Mouse (Mus musculus): ENCODE measurements around the gene Nacc2.
A peak's percentile ranks its signal among the peaks of the same experiment; 100 is the strongest.

Nacc2 gene

DNA sequence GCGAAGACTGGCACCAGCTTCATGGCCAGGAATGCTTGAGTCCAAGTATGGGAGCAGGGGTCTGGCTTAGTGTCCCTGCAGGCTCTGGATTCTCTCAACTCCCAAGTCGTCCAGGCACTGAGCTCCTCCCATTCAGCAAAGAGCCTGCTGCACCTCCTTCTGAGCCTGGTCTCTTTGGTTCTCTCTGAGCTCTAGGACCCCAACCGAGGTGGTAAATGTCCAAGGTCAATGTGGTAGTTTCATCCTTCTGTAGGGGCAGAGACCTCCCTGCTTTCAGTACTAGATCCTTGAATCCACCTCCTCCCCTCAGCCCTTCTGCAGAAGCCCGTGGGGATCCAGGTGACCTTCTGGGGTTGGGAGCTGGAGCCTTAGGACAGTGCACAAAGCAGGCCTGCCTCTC is 70.2 kb downstream of the Nacc2 start:
- no peak for DNase-seq (ENCODE audit: low spot score)

DNA sequence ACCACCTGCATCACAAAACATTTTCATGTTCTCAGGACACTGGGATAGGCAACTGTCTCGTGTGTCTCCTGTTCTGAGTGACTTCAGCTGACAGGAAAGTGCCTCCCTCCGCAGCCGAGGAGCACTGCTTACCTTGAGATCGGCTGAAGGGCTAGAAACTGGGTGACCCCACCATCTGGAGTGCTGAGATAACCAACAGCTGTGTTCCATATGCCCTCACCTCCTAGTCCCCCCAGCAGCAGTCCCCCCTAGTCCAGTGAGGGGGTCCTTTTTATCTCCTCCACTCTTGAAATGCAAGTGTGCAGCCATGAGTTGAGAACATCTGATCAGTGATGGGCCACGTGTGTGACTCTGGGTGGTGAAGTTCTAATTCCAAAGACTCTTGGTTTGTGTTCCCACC is 74.2 kb downstream of the Nacc2 start:
- DNase-seq (ENCODE audit: low spot score): no peak

DNA sequence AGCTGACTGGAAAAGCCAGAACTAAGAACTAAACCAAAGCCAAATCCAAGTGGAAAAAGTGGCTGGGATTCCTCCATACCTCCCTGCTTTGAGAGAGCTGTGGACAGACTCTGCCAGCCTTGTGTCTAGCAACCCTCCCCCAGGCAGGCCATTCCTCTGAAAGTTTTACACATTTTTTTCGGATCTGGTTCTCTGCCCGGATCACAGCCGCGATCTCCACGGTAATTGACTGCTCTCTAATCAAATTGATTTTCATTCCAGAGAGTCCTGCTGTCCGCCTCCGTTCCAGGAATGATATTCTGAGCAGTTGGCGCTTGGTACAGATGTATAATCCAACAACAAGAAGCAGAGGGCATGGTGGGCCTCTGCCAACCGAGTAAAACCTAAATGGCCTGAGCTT is 78.8 kb downstream of the Nacc2 start:
- no peak for DNase-seq (ENCODE audit: low spot score)

DNA sequence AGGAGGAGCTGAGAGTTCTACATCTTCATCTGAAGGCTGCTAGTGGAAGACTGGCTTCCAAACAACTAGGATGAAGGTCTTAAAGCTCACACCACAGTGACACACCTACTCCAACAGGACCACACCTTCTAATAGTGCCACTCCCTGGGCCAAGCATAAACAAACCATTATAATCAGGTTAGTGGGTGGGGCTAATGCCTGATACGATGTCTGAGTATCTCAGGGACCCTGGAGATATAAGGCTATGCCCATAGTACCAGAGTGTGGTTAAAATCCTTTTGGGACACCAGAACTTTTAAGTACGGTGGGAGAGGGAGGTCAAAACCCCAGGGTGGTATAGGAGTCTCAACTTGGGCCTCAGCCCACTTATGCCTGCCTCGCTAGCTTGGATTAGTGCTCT is 80.4 kb downstream of the Nacc2 start:
- DNase-seq (ENCODE audit: low spot score): no peak

DNA sequence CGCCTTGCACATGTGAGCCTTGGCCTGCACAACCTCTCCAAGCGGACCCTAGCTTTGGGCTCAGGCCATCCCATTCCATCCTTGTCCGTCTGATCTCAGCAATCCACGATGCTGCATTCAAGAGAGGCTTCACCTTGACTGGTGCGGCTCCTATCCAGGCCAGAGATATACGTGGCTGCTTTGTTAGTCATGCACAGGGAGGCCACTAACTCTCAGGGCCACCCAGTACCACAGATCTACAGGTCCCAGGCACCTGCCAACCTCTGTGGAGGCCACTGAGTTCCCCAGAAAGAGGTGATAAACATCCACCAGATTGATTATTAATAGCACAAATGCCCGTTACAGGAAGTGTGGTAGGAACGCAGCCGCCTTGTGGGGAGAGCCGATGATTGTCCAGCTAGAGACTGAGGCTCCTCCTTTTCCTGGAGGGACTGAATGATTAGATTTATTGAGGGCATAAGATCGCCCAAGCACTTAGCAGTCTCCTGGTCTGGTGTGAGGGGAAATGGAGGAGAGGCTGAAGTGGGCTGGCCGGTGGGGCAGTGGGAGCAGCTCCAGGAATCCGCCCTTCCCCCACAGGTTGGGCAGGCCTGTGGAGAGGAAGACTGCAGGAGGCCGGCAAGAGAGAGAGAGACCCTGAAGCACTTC is 81.7 kb downstream of the Nacc2 start:
- DNase-seq (ENCODE audit: low spot score): no peak

DNA sequence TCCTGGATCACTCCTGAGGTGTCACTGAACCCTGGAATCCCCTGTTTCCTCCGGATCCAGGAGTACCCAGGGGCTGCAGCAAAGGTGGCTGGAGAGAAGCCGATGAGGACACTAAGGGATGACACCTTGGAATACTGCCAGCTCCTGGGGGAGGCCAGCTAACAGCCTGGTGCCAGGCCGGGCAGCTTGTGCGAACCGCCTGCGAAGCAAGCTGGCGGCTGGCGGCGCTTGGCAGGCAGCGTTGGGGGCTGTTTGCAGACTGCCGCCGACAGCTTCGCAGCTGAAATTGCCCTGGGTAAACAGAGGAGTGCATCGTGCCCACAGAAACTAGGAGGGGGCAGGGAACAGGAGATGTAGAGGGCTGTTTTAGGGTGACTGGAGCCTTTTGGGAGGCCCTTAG is 83.1 kb downstream of the Nacc2 start:
- DNase-seq (ENCODE audit: low spot score): no peak

DNA sequence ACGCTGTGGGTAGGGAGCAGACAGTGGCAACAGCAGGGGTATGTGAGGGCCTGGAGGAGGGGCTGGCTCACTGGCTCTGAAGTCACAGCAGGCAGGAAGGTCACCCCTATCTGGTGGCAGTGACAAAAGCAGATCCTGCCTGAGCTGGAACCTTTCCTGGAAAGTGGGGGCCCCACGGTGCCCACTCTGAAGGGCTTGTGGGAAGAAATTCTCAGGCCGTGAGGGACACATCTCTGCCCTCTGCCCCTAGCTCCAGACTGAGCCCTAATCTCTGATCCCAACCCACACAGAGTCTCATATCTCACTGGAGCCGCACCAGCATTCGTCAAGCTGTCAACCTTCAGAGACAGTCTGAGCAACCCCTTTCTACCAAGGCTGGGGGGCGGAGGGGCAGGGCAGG is 85.6 kb downstream of the Nacc2 start:
- DNase-seq (ENCODE audit: low spot score): no peak

DNA sequence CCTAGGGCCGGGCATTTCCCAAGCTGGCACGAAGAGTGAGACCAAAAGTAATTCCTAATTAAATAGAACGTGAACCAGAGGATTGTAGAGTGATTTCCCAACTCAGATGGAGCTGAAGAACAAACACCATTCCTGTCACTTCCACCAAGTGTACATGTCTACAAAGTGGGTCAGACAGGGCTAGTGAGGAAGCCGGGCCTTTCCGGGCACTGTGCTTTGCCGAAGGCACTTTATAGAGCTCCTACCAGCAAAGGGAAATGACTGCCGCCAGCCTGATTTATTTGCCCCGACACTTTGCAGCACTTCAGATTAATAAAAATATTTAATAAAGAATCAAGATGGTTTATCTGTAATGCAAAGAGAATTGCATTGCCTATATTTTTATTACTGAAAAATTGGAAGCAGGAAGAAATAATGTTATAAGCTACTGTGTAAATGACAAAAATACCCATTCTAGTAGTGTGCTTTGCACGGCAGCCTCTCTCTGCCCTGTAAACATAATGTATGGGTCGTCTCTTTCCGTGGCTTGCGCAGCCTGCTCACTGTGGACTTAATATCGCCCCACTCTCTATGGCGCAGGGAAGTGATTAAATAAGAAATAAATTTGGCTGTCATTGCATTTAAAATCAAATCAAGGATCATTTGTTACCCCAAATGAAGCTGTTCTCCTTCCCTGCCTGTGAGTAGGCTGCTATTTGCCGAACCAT is 88.5 kb downstream of the Nacc2 start:
- DNase-seq (ENCODE audit: low spot score): no peak

DNA sequence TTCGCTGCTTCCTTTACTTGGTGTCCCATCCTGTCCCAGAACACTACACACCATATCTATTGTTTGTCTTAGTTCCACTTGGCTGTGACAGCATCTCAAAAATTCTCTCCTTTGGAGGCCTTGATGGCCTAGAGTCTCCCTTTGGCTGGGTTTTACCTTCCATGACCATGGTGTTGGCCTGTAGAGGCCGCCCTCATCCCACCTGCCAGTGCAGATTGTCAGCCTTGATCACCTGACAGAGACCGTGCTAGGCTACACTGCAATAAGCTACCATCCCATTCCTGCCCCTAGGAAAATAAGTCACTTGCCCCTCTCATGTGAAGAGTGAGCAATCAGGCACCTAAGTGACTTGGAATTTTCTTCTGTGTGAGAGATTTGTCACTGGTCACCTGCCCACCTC is 92.7 kb downstream of the Nacc2 start:
- no peak for DNase-seq (ENCODE audit: low spot score)

DNA sequence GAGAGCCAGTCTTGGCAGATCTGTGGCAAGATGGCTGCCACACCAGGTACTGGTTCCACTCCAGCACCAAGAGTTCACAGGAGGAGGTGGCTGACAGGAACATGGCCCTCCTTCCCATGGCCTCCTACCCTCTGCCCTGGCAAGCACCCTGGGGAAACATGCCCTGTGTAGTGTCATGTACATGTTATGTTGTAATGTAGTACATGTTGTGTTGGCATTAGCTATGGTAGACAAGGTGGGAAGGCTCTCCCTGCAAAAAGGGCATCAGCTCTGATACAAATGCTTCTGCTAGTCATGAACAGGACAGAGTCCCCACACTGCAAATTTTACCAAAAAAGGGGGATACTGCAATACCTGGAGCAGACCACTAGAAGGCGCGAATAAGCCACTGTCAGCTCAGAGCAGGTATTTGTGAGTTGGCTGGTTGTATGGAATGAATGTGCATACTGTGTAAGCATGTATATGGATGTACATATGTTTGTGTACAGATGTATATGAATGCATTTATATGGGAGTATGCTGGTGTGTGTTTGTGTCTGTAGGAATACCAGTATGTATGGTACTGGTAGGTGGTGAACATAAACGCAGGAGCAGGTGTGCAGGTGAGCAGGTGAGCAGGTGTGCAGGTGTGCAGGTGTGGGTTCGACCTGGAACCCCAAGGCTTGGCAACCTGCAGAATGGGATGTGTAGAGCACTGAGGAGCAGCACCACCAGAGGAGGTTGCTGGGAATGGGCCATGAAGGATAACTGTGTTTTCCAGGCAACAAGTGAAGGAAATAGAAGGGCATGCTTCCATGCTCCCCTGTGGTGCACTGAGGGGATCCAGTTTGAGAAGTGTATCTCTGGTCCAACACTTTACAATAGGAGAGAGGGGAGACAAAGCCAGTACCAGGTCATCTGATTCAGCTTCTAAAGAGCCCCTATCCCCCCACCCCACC is 98.6 kb downstream of the Nacc2 start:
- peak; percentile 40 for DNase-seq (ENCODE audit: low spot score)

DNA sequence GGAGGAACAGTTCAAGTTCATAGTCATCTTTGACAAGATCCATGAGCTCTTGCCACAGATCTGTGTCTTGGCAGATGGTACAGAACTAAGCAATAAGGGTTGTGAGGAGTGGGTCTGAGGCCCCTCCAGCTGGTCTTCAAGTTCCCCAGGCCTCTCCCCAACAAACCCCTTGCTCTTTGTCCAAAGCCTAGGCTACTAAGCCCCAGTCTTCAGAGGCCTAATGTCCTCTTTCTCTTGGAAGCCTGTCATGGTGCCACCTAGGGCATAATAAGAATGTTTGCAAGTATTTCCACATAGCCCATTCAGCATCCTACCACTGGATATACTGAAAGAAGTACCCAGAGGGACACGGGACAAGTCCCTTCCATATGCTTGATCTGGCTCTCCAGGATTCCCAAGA is 100.4 kb downstream of the Nacc2 start:
- no peak for DNase-seq (ENCODE audit: low spot score)

DNA sequence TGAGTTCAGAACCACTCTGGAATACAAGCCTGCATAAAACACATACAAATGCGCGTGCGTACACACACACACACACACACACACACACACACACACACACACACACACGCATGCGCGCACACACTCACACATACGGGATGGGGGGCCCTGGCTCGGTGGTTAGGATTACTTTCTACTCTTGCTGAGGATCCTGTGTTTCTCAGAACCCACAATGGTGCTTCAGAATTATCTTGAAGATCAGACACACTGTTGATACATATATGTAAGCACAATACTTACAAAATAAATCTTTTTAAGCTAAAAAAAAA is 100.8 kb downstream of the Nacc2 start:
- DNase-seq (ENCODE audit: low spot score): no peak

DNA sequence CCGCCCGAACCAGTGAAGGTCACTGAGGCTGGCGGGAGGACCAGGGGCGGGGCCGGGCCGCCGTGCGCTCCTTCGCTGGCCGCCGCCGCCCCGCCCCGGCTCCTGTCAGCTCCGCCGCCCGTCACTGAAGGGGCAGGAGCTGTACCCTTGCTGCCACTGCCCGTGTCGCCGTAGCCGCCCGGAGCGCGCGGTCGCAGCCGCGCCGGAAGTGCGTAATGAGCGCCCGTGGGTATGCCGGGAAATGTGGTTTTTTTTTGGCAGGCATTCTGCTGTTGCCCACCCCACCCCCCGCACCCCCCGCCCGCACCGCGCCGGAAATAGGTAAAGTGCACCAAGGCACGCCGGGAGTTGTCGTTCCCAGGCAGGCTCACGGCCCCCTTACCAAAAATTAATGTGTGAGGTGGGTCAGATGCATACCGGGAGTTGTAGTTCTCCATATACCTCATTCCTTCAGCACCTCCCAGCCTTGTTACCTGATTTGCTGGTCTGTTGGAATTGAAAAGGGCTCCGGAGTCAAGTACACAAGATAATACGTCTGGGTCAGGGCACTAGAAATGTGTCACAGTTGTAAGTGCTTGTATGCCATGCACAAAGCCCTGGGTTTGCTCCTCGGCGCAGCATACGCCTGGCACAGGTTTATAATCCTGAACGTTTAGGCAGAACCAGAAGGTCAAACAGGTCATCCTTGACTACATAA is 101.3 kb downstream of the Nacc2 start, which contains the start of gene Ubac1:
Gene Ubac1 (minus strand): TSS at position 187 of the 697 bp plus-strand sequence.
- peak; percentile 88 for DNase-seq (ENCODE audit: low spot score)

DNA sequence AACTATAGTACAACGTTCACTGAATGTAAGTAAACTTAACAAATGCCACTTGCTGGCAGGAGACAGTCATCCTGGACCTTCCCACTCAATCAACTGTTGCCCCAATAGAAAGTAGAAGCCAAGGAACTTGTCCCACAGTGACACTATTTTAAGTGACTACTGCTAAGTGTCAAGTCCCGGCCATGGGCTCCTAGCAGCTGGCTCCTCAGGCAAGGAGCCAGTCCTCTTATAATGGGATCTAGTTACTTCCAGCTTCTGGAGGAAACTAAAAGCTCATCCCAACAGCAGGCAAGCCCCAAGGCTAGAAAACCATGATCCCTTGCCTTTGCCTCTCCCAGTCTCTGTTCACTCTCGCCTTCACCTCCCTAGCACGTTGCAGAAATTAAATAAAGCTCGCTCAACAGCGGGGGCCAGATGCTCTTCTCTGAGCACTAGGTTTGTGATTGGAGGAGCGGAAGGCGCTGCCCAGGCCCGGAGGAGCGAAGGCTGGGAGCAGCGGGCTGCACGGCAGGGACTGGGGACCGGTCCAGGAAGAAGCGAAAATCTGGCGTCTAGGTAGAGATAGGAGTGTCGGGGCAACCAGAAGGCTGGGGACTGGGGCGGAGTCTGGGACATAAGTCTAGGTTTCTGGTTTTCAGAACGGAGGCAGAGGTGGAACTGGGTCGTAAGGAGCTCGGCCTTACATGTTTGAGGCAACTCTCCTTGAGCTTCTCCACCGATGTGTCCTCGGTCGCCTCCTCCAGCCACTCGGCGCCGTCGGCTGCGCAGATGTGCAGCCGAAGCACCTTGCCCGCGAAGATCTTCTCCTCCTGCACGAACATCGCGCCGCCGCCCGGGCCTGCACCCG is 102.1 kb downstream of the Nacc2 start:
- peak; percentile 27 for DNase-seq (ENCODE audit: low spot score)

DNA sequence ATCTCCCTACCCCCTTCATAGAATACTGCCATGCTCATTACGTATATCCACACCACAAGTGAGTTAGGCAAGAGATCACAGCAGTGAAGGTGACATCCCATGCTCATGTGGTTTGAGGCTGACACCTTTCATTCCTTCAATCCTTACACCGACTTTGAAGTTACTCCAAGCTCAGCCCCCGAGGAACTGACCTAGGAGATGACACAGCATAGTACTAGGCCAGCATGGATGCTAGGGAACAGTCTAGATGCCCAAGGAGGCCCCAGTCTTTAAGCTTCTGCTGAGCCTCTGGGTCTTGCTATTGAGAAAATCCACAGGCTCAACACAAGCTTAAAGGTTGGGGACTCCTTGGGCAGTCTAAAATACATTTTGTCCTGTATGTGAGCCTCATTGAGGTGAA is 103.1 kb downstream of the Nacc2 start:
- DNase-seq (ENCODE audit: low spot score): no peak

DNA sequence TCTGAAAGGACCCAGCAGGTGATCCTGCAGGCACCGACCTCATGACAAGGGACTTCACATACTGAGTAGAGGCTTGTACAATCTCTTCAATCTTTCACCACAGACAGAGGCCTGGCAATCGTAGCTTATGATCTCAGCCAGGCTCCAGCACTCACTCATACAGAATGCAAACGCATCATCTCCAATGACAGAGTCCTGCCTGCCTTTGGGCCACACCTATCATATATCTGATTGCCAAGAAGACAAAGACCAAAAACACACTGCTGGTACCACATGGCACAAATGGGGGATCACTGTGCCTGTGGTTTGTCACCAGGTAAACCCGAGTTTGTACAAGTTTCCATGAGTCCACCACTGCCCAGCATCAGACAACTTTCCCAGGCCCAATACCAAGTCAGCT is 105.7 kb downstream of the Nacc2 start:
- DNase-seq (ENCODE audit: low spot score): no peak

DNA sequence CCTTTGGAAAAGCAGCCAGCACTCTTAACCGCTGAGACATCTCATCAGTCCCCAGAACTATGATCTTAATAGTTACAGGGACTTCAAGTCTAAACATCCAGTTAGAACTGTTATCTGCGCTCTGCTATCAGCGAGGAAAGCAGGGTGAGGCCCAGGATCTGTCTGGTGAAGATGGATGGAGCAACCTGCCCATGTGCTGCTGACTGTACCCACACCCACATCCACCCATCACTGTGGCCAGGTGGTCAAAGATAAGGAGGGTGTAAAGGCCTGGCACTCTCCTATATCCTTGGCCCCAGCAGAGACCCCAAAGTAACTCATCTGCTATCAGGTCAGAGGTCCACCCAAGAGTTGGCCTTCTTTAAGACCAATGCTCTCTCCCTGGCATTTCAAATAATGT is 109.3 kb downstream of the Nacc2 start:
- DNase-seq (ENCODE audit: low spot score): no peak

DNA sequence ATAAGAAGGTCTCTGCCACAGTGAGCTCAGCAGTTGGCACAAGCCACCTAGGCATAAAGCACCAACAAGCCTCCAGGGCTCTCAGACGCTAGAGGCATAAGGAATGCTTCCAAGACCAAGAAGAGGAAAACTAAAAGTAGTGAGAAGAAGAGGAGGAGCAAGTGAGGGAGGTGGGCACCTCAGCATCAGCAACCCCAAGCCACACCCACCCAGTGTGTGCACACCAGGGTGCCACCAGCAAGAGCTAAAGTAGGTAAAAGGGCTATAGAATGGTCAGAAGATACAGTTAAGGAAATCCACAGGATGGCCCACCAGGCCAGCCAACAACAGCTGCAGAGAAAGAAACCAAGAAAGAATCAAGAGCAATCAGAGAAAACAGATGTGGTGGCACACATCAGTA is 111.6 kb downstream of the Nacc2 start:
- DNase-seq (ENCODE audit: low spot score): no peak
